Mouse (Mus musculus) liver, embryonic 12.5 days (tissue): ENCODE results near the gene Nedd9. TPM values are rescaled to one million over a fixed set of nuclear protein-coding genes. Genes with fewer than 3 reads are reported as not detected.
A peak's percentile ranks its signal among the peaks of the same experiment; 100 is the strongest.

Experiments used
- ATAC-seq: fragments of 200-750 bp; cut with Nextera tagmentation; 2 replicates; pipeline ENCODE4 v1.8.0; 2017; ENCODE audit warnings: moderate number of reproducible peaks, mild to moderate bottlenecking, moderate library complexity
- H3K27ac ChIP-seq: fragments of 300-500 bp; sonication (generic); 2 replicates; pipeline ENCODE4 v1.5.1; 2016; ENCODE audit warnings: mild to moderate bottlenecking
- H3K27me3 ChIP-seq: fragments of 300-500 bp; sonication (generic); replicated peaks from 2 replicates; pipeline ENCODE4 v1.6.1; 2016; ENCODE audit warnings: mild to moderate bottlenecking, moderate library complexity
- H3K36me3 ChIP-seq: fragments of 300-500 bp; sonication (generic); 2 replicates; pipeline ENCODE4 v1.6.1; 2016; ENCODE audit warnings: mild to moderate bottlenecking, moderate library complexity
- H3K4me1 ChIP-seq: fragments of 300-500 bp; sonication (generic); 2 replicates; pipeline ENCODE4 v1.6.1; 2016
- H3K4me2 ChIP-seq: fragments of 300-500 bp; sonication (generic); 2 replicates; pipeline ENCODE4 v1.6.1; 2016; ENCODE audit warnings: mild to moderate bottlenecking, moderate library complexity
- H3K4me3 ChIP-seq: fragments of 300-500 bp; sonication (generic); 2 replicates; pipeline ENCODE4 v1.5.1; 2016; ENCODE audit warnings: mild to moderate bottlenecking, moderate library complexity
- H3K9ac ChIP-seq: fragments of 300-500 bp; sonication (generic); 2 replicates; pipeline ENCODE4 v1.6.1; 2016; ENCODE audit warnings: mild to moderate bottlenecking, moderate library complexity
- H3K9me3 ChIP-seq: fragments of 300-500 bp; sonication (generic); replicated peaks from 2 replicates; pipeline ENCODE4 v1.6.1; 2016; ENCODE audit warnings: mild to moderate bottlenecking, moderate library complexity
- WGBS: fragments of 180-500 bp; shearing (Covaris S2); methylation state at CpG from one replicate; pipeline ENCODE4 v1.1.7; 2016; ENCODE audit not compliant: insufficient replicate concordance; 5-methylcytosine and 5-hydroxymethylcytosine counted together
- polyA plus RNA-seq: library from polyadenylated mRNA; unstranded; fragments of >200 nt; fragmentation: Nextera tagmentation; extraction: Ambion mirVana; gene quantifications from 2 replicates; pipeline ENCODE4 v1.2.1, GENCODE M21; 2016

Nedd9 gene
- polyA plus RNA-seq, 1 experiment from 2014 or later: 2.5 TPM

- Histone ChIP-seq H3K27me3 (no peaks in the 10 kb centered on the region), H3K9ac (no peak overlapping the region), H3K4me1 (no peaks in the 10 kb centered on the region), H3K4me3 (no peak overlapping the region), H3K27ac (no peak overlapping the region), H3K4me2 (no peak overlapping the region), H3K36me3 (no peaks in the 10 kb centered on the region), H3K9me3 (no peaks in the 10 kb centered on the region)
- ATAC-seq: no peak
- 69% methylated on average over 4 of the region's 4 CpGs for WGBS
These were observed 20.5 kb downstream of the Nedd9 start for GRCm38 (mm10) chr13:41466616-41467015.

GRCm38 (mm10) chr13:41466191-41466590, 21.0 kb downstream of the Nedd9 start:
- ATAC-seq: no peak
- Histone ChIP-seq H3K4me2 (no peak overlapping the region), H3K4me1 (no peaks in the 10 kb centered on the region), H3K9ac (no peak overlapping the region), H3K27ac (no peak overlapping the region), H3K4me3 (no peak overlapping the region), H3K9me3 (no peaks in the 10 kb centered on the region), H3K27me3 (no peaks in the 10 kb centered on the region), H3K36me3 (no peaks in the 10 kb centered on the region)
- WGBS: 63% methylated on average over 1 of the region's 1 CpGs

GRCm38 (mm10) chr13:41461418-41461817, 25.7 kb downstream of the Nedd9 start:
- ATAC-seq: no peak
- no peak overlapping the region for H3K4me3 ChIP-seq

DNA sequence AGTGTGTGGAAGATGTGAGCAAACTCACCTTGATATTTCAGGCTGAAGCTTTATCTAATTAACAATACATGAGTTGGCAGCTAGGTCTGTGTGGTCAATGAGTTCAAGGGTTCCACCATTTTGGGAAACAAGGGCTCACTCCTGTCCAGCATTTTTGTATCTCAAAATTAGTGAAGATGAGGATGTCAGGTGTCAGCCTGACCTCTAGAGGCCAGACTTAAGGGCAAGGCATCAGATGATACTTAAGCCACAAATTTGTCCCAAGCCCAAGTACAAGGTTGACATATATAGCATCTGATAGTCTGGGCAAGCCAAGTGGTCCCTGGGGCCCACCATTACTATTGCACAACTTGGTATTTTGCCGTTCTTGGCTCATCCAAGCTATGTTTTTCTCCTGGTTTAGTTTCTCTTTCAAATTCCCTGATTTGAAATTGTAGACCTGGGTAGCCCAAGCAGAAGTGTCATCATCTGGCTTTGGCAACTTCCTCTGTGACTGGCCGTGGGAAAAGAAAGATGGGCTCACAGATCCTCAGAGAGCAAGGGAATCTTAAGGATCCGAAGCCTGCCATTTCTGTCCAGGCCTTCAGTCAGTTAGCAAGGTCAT, 27.4 kb downstream of the Nedd9 start:
- no peak overlapping the region for H3K9ac ChIP-seq
- no peaks in the 10 kb centered on the region for H3K27me3 ChIP-seq
- no peak overlapping the region for H3K27ac ChIP-seq
- H3K4me1 ChIP-seq: 0 out of 2 replicates have a peak, but pooled peaks cover 5% of the 10 kb centered on the region
- 57% methylated on average over 3 of the region's 3 CpGs for WGBS
- ATAC-seq: no peak
- H3K4me3 ChIP-seq: no peak overlapping the region
- no peak overlapping the region for H3K4me2 ChIP-seq
- H3K9me3 ChIP-seq: no peaks in the 10 kb centered on the region
- H3K36me3 ChIP-seq: no peaks in the 10 kb centered on the region

More at GRCm38 (mm10) chr13:41461418-41461817, 25.7 kb downstream of the Nedd9 start:
- 52% methylated on average over 3 of the region's 3 CpGs for WGBS
- no peak overlapping the region for H3K9ac ChIP-seq
- H3K4me2 ChIP-seq: no peak overlapping the region
- 0 out of 2 replicates have a peak, but pooled peaks cover 5% of the 10 kb centered on the region for H3K4me1 ChIP-seq
- no peaks in the 10 kb centered on the region for H3K27me3 ChIP-seq
- H3K9me3 ChIP-seq: no peaks in the 10 kb centered on the region
- H3K27ac ChIP-seq: no peak overlapping the region
- no peaks in the 10 kb centered on the region for H3K36me3 ChIP-seq

GRCm38 (mm10) chr13:41458709-41459108, 28.5 kb downstream of the Nedd9 start:
- no peaks in the 10 kb centered on the region for H3K36me3 ChIP-seq
- no peak overlapping the region for H3K27ac ChIP-seq
- H3K4me1 ChIP-seq: 0 out of 2 replicates have a peak, but pooled peaks cover 5% of the 10 kb centered on the region
- 55% methylated on average over 2 of the region's 2 CpGs for WGBS
- H3K4me2 ChIP-seq: no peak overlapping the region
- no peak overlapping the region for H3K4me3 ChIP-seq
- no peak for ATAC-seq
- H3K9me3 ChIP-seq: no peaks in the 10 kb centered on the region
- H3K9ac ChIP-seq: no peak overlapping the region
- H3K27me3 ChIP-seq: no peaks in the 10 kb centered on the region

GRCm38 (mm10) chr13:41457798-41458390, 29.3 kb downstream of the Nedd9 start:
- H3K36me3 ChIP-seq: no peaks in the 10 kb centered on the region
- H3K9ac ChIP-seq: no peak overlapping the region
- WGBS: 81% methylated on average over 10 of the region's 10 CpGs
- no peak overlapping the region for H3K4me2 ChIP-seq
- no peak overlapping the region for H3K27ac ChIP-seq
- H3K4me3 ChIP-seq: no peak overlapping the region
- ATAC-seq: no peak
- H3K9me3 ChIP-seq: no peaks in the 10 kb centered on the region
- H3K27me3 ChIP-seq: no peaks in the 10 kb centered on the region
- 0 out of 2 replicates have a peak, but pooled peaks cover 5% of the 10 kb centered on the region for H3K4me1 ChIP-seq

DNA sequence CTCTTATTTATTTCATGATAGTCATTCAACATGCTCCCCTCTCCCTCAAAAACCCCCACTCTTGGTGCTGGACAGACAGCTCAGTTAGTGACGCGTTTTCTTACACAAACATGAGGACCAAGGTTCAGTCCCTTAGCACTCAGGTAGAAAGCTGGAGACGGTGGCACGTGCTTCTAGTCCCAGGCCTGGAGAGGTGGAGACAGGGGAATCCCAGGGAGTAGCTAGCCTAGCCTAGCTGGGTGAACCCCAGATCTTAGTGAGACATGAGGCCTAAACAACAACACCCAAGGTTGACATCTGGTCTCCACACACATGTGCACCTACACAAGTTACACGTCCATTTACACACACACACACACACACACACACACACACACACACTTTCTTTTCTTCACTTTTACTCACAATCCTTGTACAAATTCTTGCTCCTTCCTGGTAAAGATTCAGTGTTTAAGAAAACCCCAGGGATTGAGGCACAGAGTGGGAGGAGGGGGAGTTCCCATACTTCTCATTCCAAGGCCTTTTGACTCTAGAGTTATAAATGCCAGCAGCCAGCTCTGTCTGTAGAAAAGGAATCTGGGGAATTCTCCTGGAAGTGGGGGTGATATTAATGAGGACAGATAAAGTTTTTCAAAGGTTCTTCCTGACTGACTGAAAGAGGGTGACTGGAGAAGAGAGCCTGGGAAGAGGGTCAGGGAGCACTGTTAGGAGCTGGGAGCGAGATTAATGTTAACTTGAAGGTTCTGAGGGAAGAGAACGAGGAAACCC, 29.9 kb downstream of the Nedd9 start:
- H3K4me2 ChIP-seq: no peak overlapping the region
- 52% methylated on average over 7 of the region's 7 CpGs for WGBS
- H3K27me3 ChIP-seq: no peaks in the 10 kb centered on the region
- H3K9me3 ChIP-seq: no peaks in the 10 kb centered on the region
- H3K36me3 ChIP-seq: no peaks in the 10 kb centered on the region
- ATAC-seq: no peak
- no peak overlapping the region for H3K9ac ChIP-seq
- peak overlapping the region; percentile 6; the same call in 1 of the 2 replicates for H3K27ac ChIP-seq
- no peak overlapping the region for H3K4me3 ChIP-seq
- 0 out of 2 replicates have a peak, but pooled peaks cover 5% of the 10 kb centered on the region for H3K4me1 ChIP-seq

- H3K4me3 ChIP-seq: no peak overlapping the region
- 0 out of 2 replicates have a peak overlapping the region, but pooled peaks have one; percentile 6 for H3K27ac ChIP-seq
- H3K4me1 ChIP-seq: 0 out of 2 replicates have a peak, but pooled peaks cover 5% of the 10 kb centered on the region
- no peaks in the 10 kb centered on the region for H3K36me3 ChIP-seq
- H3K9me3 ChIP-seq: no peaks in the 10 kb centered on the region
- no peaks in the 10 kb centered on the region for H3K27me3 ChIP-seq
- no peak overlapping the region for H3K4me2 ChIP-seq
- ATAC-seq: no peak
- H3K9ac ChIP-seq: no peak overlapping the region
- WGBS: 58% methylated on average over 14 of the region's 14 CpGs
These were observed 30.7 kb downstream of the Nedd9 start for GRCm38 (mm10) chr13:41456292-41457029.

GRCm38 (mm10) chr13:41453227-41454193, 33.7 kb downstream of the Nedd9 start:
- H3K4me2 ChIP-seq: no peak overlapping the region
- H3K27ac ChIP-seq: no peak overlapping the region
- H3K4me1 ChIP-seq: 0 out of 2 replicates have a peak, but pooled peaks cover 5% of the 10 kb centered on the region
- H3K9me3 ChIP-seq: no peaks in the 10 kb centered on the region
- no peak for ATAC-seq
- H3K4me3 ChIP-seq: no peak overlapping the region
- H3K27me3 ChIP-seq: no peaks in the 10 kb centered on the region
- WGBS: 75% methylated on average over 15 of the region's 15 CpGs
- H3K36me3 ChIP-seq: no peaks in the 10 kb centered on the region
- no peak overlapping the region for H3K9ac ChIP-seq

GRCm38 (mm10) chr13:41450821-41451220, 36.3 kb downstream of the Nedd9 start:
- ATAC-seq: no peak
- Histone ChIP-seq H3K36me3 (no peaks in the 10 kb centered on the region), H3K9me3 (no peaks in the 10 kb centered on the region), H3K9ac (no peak overlapping the region), H3K27ac (no peak overlapping the region), H3K4me1 (no peaks in the 10 kb centered on the region), H3K4me2 (no peak overlapping the region), H3K4me3 (no peak overlapping the region), H3K27me3 (no peaks in the 10 kb centered on the region)
- WGBS: 64% methylated on average over 6 of the region's 6 CpGs

DNA sequence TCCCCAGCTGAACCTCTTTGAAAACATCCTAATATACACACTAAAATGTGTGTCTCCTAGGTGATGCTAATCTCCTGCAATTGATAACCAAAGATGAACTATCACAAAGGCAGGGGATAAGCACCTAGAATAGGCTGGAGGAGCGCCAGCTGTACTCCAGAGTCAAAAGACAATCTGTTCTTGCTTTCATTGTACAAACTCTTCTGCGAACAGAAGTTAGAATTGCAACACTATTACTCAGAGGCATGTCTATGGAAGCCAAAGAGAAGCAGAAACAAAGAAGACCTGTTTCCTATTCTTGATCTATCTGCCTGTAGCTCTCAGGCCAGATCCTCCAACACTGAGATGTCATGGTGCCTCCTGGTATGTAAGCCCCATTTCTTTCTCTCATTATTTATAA, 38.0 kb downstream of the Nedd9 start:
- Histone ChIP-seq H3K36me3 (no peaks in the 10 kb centered on the region), H3K4me2 (no peak overlapping the region), H3K4me3 (no peak overlapping the region), H3K27me3 (no peaks in the 10 kb centered on the region), H3K27ac (no peak overlapping the region), H3K4me1 (no peaks in the 10 kb centered on the region), H3K9me3 (no peaks in the 10 kb centered on the region), H3K9ac (no peak overlapping the region)
- ATAC-seq: no peak
- 49% methylated on average over 2 of the region's 2 CpGs for WGBS
